Mouse (Mus musculus) heart, adult 9 months (tissue): ENCODE measurements around the gene Plin3.

Source experiments
- DNase-seq, 2 experiments: peaks; one replicate each; pipeline ENCODE4 v3.0.0; 2022; ENCODE audit warnings: low spot score in 2 of 2

Plin3 gene

DNA sequence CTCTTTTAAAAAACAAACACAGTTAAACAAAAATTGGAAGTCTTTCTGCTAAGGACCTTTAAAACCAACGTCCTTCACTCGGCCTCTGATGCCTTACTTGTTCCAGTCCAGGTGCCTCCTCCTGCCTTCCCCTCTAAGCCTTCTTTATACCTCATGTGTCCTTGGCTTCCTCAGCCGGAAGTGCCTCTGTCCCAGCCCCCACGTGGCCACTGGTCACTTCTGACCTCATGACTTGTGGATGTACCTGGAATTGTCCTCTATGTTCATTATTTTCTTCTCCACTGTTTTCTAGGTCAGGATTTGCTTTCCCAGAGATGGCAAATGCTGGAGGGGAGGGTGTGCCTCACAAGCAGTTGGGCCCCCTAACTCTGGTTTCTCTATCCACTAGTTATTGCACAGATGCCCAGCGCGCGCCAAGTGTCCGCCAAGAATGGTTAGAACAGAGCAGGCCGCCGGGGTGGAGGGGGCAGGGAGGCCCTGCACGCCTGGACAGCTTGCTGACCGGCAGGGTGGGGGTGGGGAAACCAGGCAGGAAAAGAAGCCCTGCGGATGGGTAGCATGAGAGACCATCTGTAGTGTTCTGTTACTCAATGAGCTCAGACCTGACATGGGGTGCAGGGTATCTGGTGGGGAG, 9.8 kb upstream of the Plin3 start:
- no peak for DNase-seq

DNA sequence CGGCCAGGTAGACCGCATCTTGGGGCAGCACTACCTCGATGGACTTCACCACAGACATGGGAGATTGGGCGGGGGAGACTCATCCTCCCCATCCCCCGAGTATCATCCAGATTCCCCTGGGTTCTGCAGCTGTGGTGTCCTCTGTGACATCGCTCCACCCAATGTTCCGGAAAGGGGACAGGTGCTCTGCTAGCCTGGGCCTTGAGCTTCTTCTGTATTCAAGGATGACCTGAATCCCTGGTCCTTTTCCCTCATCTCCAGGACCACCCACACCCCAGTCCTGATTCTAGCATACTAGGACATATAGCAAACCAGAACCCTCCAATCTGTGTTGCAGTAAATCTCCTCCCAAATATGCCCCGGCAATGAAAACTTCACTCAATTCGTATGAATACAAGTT, 7.5 kb upstream of the Plin3 start, which contains the start of gene Arrdc5:
TSS of gene Arrdc5 (minus strand) at position 101 of the 400 bp plus-strand sequence.
- DNase-seq, result no peak

DNA sequence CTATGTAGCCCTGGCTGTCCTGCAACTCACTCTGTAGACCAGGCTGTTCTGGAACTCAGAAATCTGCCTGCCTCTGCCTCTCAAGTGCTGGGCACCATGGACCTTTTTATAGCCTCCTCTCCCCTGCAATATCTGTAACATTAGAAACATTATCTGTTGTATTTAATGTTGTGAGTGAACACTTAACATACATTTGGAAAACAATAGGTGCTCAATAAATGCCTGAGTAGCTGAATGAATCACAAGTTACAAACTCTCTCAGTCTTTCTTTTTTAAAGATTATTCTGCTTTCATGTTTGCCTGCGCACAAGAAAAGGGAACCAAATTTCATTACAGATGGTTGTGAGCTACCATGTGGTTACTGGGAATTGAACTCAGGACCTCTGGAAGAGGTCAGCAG, 5.6 kb upstream of the Plin3 start:
- DNase-seq, result no peak

DNA sequence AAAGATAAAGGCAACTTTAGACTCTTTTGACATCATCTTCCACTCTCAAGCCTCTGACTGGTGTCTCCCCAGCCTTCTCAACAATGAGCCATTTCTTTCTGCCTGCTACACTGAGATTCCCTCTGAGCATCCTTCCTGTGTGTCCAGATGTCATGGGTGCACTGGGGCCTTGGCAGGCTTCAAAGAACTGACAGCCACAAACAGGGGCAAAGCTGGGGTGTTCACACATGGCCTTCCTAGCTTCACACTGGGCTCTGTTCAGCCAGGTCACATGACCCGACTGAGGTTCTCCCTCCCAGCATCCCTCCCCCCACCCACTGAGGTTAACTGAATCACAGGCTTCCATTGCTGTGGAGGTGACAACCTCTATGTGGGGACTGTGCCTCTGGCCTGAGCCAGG, 3.5 kb upstream of the Plin3 start:
- DNase-seq, result no peak

DNA sequence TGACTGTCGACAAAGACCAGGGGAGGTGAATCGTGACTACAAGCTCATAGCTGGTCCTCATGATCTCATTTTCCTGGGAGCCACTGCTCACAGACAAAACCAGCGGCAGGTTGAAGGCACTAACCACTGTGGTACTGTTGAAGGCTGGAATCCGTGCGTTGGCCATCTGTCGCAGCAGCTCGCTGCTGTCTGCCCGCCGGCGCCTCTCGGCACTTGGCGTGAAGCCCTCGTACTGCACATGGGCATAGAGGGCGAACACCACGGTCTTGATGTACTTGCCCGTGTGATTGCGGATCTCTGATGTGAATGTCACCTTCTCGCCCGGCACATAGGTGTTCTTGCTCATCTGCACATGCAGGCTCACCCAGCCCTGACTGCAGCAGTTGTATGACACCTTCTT, 1.6 kb upstream of the Plin3 start:
- DNase-seq, result peak in 1 of 2 experiments; percentile 14

DNA sequence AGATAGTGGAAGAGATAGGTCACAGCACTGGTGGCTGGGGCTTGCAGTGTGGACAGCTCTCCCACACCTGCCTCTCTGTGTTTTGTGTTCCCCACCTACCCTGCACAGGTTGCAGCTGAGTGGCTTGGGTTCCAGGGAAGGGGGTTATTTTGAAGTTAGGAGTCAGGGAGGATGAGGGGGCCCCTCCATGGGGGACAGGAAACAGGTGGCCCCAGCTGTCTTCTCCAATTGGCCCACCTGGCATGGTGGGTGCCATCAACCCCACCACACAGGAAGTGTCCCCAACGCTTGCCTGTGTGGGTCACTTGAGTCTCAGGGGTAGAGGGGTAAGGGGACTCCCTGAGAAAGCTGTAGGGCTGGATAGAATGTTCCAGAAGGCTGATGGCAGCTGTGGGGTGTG, 618 bp upstream of the Plin3 start:
- DNase-seq, result no peak

DNA sequence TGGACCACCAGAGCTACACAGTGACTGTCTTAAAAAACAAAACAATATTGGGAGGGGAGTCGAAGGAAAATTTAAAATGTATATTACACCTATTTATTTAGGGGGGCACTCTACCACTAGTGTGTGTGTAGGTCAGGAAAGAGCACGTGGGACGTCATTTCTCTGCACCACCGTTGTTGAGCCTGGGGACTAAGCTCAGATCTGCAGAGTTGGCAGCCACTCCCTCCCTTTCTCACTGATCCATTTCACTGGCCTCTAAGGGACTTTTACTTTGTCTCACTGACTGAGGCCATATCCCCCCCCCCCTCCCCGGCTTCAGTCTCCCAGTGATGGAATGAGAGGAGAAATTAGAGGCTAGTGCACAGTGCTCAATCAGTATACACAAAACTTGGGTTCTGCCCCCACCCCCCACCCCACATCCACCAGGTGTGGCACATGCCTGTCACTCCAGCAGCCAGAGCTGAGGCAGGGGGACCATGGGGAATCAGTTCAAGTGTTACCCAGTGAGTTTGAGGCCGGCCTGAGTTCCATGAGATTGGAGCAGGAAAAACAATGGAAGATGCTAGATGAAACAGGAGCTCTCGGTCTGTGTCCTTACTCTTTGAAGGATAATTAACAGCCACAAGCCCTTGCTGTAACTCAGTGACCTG, 722 bp downstream of the Plin3 start:
- DNase-seq, result no peak

DNA sequence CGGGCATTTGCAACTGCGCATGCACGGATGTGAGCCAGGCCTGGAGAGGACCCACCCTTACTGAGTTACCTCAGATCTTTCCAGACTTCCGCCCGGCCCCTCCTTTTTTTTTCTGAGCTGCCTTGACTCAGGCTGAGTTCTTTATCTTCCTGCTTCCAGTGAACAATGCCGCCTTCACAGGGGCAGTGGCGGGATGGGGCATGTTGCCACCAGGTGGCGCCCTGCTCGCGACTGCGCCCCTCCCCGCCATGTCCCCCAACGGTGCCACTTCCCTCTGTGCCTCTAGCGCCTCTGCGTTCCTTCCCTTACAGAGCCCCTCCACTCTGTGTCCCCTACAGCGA, 1.5 kb downstream of the Plin3 start:
- peak; percentile 96 for DNase-seq

DNA sequence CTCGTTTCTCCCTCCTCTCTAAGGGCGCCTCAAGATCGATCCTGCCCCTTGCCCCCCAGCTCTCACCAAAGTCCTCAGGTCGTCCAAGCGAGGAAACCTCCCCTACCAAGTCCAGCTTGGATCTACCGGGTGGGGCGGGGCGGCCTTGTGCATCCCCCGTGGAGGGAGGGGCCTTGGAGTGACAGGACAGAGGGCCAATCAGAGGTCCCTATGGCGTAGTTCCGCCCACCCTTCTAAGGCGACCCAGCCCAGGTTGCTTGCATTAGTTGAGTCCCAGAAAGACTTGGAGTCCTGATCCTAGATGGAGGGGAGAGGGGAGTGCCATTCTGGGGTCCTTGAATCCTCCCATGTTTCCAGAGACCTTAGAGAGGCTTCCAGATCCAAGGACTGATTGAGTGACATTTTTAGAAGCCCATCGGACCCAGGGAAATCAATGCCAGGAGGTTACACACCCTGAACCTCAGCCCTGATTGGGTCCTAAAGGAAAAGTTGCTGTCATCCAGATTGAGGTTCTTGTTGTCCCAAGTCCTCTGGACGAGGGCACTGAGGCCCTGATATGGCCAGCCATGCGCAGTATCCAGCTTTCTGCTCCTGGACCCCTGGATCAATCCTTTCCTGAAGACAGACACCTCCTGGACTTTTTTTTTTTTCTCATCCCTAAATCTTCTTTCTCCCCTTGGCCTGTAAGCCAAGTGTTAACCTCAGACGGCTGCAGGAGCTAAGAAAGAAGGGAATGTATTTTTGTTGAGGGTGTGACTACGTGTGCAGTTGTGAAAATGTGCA, 2.1 kb downstream of the Plin3 start:
- DNase-seq, result peak; percentile 98 to 99

DNA sequence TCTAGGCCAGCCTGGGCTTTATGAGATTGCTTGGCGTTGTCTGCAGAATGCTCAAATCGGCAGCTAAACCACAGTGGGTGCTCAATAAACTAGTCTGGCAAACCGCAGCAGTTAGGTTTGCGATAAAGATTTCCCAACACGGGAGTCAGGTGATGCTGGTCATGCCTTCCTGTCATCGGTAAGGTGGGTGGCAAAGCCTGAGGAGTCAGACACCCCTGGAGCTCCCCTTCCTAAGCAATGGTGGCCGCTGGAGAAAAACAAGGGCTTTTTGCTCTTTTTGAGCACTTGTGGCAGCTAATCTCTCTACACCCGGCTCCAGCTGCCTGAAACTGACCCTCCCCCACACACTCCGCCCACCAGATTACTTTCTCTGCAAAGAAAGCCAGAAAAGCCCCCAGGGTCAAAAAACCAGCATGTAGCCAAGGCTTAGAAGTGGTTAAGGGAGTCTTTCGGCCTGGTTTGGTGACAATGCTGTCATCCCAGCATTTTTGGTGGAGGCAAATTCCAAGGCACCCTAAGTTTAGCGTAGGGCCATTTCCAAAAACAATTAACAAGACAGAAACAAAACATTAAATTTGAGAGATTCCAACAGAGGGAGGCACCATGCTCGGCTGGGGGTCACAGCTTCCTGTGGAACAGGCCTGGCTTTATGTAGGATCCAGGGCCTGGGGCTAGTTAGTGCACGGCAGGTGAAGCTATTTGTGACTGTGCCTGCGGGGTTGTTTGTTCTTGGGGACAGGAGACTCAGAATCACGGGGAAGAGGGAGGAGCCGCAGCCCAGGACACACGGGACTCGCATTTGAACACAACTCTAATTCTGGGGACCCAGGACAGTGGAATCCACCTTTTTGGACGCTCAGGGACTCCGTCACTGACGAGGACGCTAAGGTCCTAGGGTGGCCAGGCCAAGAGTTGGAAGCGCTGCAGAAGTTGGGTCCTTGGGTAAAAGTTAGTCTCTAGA, 3.0 kb downstream of the Plin3 start:
- DNase-seq, result peak; percentile 64 to 76

DNA sequence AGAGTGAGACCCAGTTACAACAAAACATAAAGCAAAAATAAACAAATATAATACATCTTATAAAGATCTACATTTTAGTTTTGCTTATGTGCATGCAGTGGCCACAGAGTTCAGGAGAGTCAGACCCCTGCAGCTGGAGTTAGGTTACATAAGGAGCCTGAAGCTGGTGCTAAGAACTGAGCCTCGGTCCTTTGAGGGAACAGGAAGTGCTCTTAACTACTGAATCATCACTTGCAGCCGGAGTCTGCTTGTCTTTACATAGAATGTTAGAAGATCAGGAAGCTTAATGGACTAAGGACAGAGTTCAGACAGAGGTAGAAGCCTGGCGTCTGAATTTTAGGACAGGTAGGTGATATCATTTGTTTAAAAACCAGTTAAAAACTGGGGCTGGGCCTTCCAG, 3.8 kb downstream of the Plin3 start:
- no peak for DNase-seq

DNA sequence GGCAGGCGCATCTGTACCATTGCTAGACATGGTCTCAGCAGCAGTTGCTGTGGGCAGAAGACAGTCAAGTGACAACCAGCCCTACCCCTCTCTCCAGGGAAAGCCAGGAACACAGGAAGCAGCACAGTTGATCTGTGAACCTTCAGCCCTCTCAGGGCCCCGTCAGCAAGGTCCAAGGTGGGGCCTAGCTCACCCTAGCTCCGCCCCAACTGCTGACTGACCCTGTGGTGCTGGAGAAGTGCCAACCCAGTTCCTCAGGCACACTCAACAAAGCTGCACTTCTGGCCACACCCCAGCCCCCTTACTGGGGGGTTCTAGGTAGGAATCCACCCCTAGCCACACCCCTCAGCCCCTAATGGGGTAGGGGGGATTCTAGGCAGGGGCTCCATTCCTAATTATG, 4.8 kb downstream of the Plin3 start:
- DNase-seq, result no peak

DNA sequence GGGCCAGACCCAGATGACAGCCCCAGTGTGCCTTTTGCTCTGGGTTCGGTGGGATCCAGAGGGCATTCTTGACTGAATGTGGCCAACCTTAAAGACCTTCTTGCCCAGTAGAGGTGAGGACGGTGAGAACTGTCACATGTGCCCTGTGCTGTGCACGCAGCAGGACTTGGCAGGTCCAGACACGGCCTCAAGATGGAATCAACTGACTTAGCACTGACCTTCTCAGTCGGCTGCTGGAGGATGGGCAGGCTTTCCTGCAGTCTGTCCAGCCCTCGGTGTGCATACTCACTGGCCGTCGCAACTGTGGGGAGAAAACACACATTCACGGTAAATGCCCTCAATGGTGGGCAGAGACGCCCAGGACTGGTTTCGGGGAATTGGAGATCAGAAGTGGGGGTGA, 6.7 kb downstream of the Plin3 start:
- no peak for DNase-seq

DNA sequence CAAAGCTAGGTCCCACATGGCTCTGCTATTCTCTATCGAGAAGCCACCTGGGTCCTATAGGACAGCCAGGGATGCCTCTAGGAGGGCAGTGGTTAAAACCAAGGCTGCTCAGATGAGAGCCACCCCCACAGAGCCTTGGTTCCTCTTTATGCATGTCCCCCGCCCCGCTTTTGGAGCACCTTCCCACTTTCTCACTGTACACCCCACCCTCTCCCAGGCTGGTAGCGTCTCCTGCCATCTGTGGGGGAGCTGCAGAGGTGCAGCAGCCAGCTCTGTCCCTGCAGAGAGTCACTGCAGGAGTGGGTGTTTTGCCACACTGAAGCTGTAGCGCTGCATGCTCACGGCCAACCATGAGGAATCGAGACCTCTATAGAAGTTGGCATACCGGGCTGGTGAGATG, 9.4 kb downstream of the Plin3 start:
- DNase-seq, result no peak

DNA sequence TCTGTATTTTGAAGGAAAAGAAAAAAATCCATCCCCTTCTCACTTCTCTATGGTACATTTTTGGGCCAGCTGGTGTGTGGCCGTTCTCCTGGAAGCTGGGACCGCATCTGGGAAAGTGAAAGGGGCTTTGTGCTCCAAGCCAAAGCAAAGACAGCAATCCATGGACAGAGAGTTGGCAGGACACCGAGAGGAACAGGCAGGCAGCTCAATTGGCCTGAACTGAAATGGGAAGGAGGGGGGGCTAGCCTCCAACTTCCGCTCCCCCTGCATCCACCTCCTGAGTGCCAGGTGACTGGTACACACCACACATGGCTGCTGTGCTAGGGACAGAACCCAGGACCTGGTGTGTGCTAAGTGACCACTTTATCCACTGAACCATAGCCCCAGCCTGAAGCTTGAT, 9.9 kb downstream of the Plin3 start:
- no peak for DNase-seq

DNA sequence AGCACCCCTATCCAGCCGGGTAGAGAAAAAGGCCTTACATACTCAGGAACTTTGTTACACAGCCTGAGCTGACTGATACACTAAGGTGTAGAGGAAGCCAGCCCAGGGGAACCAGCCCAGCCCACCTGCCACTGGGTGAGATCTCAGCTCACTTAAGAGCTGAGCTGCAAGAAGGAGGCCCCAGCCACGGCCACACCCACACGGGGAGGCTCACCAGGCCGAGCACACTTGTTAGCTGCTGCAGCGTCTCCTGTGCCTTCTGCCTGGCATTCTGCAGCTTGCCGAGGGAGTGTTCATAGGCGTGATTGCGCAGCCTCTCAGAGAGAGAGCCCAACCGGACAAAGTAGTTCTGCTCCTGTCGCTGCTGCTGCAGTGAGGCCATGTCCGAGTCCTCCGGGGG, 11.5 kb downstream of the Plin3 start:
- DNase-seq, result no peak

DNA sequence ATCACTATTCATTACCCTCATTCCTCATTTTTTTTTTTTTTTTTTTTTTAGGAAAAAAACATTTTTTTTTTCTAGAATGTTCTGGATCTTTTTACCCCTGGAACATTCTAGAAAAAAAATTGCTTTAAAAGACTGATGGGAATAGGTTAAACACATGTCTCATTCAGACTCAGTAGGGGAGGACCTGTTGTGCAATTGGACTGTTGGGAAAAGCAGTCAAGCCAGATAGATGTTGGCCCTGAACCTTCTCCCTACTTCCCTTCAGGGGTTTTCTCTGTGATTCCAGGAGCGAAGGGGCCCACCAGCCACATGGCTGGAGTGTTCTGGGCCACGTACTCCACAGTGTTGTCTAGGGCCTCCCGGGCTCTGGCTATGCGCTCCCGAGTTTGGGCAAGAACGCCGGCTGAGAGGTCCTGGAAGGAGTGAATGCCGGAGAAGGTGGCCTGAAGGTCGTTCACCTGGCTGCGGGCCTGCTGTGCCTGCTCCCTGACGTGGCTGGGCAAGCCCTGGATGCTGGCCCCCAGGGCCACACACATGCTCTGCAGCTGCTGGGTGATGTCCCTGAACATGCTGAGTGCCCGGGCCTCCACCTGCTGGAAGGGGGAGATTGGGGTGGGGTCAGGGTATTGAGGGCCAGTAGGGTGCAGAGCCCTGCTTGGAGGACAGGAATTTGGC, 13.1 kb downstream of the Plin3 start:
- DNase-seq, result peak in 1 of 2 experiments; percentile 67

DNA sequence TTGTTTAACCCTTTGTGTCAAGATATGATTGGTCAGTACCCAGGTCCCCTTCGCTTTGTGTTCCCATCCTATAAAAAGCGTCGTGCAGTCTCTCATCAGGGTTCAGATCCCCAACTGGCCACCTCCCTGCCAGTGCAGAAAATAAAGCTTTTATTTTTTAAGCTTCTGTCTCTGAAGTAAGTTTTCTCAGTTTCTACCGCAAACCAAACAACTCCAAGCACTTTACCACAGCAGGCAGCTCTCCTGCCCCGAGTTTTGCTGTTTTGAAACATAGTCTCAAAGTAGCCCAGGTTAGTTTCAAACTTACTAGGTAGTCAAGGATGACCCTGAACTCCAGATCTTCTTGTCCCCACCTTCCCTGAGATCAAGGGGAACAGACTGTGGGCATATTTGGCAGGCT, 14.3 kb downstream of the Plin3 start:
- DNase-seq, result no peak

DNA sequence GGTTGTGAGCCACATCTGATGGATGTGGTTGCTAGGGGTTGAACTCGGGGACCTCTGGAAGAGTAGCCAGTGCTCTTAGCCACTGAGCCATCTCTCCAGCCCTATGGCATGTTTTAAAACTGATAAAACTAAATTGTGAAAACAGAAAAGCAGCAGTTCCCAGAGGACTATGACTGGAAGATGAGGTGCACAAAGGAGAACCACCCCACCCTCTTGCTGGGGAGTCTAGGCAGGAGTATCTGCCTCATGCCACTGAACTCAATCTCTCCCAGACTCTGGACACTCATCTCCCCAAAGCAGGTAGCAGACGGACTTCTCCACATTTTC, 15.1 kb downstream of the Plin3 start:
- DNase-seq, result no peak

DNA sequence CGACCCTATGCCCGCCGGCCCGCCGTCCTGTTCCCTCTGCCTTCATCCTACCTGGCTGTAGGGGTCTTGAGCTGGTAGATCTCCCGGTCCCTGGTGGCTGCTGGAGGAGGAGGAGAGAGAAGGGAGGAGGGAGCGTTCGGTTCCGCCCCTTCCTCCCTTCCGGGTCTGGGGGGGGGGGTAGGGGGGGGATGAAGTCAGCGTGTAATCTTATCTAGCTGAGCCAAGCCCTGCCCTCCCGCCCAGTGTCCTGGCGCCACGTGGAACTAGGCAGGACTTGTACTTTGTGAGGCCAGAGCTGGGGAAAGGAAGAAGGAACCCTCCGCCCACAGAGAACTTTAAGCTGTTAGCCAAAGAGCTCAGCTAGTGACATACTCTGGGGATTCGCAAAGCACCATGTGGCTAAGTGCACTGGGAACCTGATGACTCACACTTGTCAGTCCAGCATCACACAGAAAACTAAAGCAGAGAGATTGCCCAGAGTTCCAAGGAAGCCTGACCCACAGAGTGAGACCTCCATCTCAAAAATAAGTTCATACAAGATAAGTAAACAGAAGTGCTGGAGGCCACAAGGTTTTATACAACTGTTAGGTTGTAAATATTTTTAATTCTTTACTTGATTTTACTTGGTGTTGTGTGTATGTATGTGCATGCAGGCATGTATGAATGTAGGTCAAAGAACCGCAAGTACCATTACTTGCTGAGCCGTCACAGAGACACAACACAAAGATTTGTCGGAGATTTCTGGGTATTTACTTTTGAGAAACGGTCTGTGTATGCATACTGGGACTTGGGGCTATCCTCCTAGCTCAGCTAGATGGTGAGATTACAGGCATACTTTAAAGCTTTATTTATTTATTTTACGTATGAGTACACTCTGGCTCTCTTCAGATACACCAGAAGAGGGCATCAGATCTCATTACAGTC, 15.8 kb downstream of the Plin3 start, which contains the start of gene Ticam1:
TSS of gene Ticam1 (minus strand) at position 144 of the 924 bp plus-strand sequence.
- peak; percentile 96 to 97 for DNase-seq
